Mouse (Mus musculus) frontal cortex, postnatal 10 days (tissue): ENCODE measurements around the gene Hectd2.
A peak's percentile ranks its signal among the peaks of the same experiment; 100 is the strongest.

ENCODE experiments used
- DNase-seq, 2 experiments: peaks; one replicate each; pipeline ENCODE4 v3.0.0; 2022; ENCODE audit warnings: low spot score in 2 of 2, mixed read lengths in 1 of 2

Hectd2 gene

DNA sequence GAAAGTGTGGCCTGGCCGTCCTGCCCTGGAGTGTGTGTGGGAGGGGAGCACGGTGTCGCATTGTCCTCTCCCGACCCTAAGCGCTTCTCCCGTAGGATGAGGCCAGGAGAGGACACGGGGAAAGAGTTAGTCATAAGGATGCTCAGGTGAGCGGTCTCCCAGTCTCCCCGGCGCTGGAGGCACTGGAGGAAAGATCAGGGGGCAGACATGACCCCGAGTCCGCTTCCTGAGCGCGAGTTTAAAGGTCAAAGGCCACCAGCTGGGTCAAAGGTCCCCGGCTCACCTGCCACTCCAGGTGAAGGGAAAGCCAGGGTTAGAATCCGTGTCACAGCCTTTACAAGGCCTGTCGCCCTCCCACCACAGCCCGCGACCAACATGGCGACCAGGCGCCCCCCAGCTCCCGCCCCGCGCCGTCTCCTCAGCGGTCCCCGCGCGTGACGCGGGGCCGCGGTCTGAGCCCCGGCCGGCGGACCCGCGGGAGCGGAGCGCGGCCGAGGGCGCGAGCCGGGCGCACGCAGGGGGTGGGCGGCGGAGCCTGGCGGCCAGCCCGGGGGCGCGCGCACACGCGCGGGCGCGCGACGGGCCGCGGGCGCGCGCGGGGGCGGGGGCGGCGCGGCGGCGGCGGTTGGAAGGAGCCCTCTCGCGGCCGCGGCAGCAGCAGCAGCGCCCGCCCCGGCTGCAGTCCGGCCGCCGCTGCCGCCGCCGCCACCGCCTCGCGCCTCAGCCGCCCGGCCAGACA is at the start of gene Hectd2:
Gene Hectd2 (plus strand): TSS at position 594 of the 739 bp plus-strand sequence.
- peak in 1 of 2 experiments; percentile 66 for DNase-seq

GRCm38 (mm10) chr19:36504716-36505115 is 49.7 kb upstream of the Hectd2 start:
- no peak for DNase-seq

- DNase-seq: no peak
These were observed 43.1 kb upstream of the Hectd2 start for GRCm38 (mm10) chr19:36511305-36511704.

DNA sequence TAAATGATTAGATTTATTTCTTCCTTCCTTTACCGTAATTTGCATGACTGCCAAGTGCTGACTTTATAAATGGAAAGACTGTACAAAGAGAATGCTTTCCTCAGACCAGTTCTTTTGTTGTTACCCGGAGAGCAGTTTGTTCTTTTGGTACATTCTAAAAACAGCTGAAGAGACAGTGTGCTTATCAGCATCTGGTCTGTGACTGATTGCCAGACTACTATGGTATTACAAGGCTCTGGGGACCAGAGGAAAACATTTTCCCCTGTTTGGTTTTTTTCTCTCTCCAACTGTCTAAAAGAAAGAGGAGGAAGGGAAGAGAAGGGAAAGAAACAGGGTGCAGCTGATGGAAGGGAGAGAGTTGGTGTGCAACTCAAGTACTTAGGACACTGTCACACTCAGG is 36.0 kb upstream of the Hectd2 start:
- DNase-seq: no peak

GRCm38 (mm10) chr19:36521568-36521967 is 32.9 kb upstream of the Hectd2 start:
- DNase-seq: no peak

- DNase-seq: no peak
These were observed 31.8 kb upstream of the Hectd2 start for GRCm38 (mm10) chr19:36522558-36523195.

DNA sequence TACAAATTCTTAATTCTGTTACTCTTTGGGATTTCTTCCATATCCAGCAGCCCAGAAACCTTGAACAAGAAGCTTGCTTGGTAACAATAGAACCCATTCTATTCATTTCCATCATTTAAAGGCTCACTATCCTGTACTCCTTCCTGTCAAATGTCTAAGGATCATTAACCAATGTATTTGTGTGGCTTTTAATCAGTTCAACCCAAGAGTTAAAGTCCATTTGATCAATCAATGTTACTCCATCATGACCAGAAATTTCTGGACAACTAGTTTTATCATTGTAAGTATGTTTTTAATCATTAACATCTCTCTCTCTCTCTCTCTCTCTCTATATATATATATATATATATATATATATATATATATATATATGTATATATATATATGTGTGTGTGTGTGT is 29.4 kb upstream of the Hectd2 start:
- no peak for DNase-seq

DNA sequence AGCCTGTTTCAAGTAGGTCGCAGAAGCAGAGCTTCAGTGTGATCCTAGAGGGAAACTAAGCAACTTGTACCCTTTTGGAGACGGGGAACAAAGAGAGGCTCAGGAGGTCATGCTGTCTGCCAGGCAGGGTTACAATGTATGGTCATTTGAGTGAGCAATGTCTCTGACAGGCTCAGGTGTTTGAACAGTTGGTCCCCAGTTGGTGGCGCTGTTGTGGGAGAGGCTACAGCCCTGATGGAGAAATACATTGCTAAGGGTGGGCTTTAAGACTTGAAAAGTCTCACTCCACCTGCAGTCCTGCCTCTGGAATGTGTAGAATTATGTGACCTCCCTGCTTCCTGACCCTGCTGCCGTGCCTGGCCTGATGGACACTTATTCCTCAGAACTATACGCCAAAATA is 21.4 kb upstream of the Hectd2 start:
- DNase-seq: no peak

GRCm38 (mm10) chr19:36534011-36534765 is 20.3 kb upstream of the Hectd2 start:
- DNase-seq: peak in 1 of 2 experiments; percentile 17

- DNase-seq: peak; percentile 57 to 59
These were observed 19.7 kb upstream of the Hectd2 start for GRCm38 (mm10) chr19:36534766-36535140.

GRCm38 (mm10) chr19:36535186-36535585 is 19.3 kb upstream of the Hectd2 start:
- no peak for DNase-seq

- DNase-seq: no peak
These were observed 18.6 kb upstream of the Hectd2 start for GRCm38 (mm10) chr19:36535878-36536277.

DNA sequence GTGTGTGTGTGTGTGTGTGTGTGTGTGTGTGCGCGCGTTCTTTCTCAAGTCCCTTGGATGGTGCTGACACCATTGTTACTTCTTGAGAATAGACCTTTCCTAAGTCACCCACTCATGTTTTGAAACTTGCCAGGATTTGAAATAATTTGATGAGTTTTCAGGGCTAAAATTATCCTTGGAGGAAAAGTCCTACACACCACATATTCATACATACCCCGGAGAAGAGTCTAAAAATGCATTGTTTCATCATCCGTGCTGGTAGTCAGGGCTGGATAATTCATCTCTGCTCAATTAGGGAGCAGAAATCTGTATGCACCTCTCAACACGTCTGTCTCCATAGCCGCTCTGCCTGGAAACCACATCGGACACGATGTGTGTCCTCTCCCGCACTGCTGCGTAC is 17.5 kb upstream of the Hectd2 start:
- DNase-seq: no peak

GRCm38 (mm10) chr19:36538528-36538927 is 15.9 kb upstream of the Hectd2 start:
- DNase-seq: no peak

GRCm38 (mm10) chr19:36539311-36539710 is 15.1 kb upstream of the Hectd2 start:
- DNase-seq: no peak

- DNase-seq: no peak
These were observed 14.3 kb upstream of the Hectd2 start for GRCm38 (mm10) chr19:36540012-36540606.

- DNase-seq: no peak
These were observed 13.7 kb upstream of the Hectd2 start for GRCm38 (mm10) chr19:36540776-36541175.

GRCm38 (mm10) chr19:36553561-36554045 is 836 bp upstream of the Hectd2 start:
- DNase-seq: no peak

DNA sequence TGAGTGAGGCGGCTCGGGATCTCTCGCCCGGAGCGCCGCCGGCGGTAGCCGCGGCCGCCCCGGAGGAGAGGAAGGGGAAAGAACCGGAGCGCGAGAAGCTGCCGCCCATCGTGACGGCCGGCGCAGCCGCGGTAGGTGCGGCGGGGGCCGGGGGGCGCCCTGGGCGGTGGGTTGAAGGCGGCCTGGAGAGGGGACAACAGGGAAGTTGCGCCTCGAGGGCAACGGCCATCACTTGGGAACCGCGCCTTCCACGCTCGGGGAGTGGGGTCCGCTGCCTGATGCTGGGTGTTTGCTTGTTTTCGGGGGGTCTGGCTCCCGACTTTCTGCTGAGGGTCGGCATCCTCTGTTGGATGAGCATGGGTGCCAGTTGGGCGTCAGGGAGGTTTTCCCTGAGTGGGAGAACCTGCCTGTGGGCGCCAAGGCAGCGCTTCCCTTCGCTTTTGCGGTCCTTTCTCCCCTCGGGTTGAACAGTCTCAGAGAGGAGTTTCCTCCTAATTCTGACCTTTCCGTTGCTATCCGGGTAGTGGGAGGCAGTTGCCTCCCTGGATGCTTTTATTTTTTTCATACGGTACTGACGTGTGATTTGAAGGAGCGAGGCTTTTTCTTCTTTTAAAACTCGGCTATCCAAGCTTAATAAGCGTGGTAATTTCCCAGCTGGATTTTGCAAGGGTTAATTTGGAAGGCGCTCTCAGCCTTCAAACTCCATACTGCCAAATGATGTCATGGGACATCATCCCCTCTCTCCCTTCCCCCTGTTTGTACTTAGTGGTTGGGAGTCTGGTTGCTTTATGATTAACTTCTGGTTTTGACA is 551 bp downstream of the Hectd2 start:
- peak; percentile 32 to 64 for DNase-seq

DNA sequence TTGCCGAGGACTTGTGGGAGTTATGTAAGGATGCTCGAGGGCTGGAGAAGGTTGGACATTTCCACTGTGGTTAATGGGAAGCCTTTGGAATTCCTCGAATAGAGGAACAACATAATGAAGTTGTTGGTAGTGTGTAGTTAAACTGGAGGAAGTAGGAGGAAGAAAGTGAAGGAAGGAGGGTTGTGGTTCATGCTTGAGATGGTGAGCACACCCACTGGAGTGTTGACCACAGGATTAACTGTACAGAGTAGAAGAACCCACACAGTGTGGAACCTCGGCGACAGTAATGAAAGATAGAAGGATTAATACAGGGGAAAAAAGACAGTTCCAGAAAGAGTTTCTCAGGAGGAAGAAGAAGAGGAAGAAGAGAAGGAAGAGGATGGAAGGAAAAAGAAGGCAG is 4.9 kb downstream of the Hectd2 start:
- no peak for DNase-seq

- no peak for DNase-seq
These were observed 5.7 kb downstream of the Hectd2 start for GRCm38 (mm10) chr19:36560160-36560559.
